Mouse (Mus musculus): ENCODE results near the gene Pde4b. TPM values are rescaled to one million over a fixed set of nuclear protein-coding genes. Genes with fewer than 3 reads are reported as not detected.

Pde4b gene
- total RNA-seq, 2 experiments from 2014 or later, result 101 to 102 TPM

- intact Hi-C loops (cut with DNase I), result loop anchor here (5.0 kb wide), 2 partner anchors 42 to 62 kb away; no protein-coding TSS in a partner anchor
- no peak for DNase-seq (ENCODE audit: low spot score in 2 of 2)
These were observed 486.9 kb downstream of the Pde4b start for GRCm38 (mm10) chr4:102574226-102574625.

DNA sequence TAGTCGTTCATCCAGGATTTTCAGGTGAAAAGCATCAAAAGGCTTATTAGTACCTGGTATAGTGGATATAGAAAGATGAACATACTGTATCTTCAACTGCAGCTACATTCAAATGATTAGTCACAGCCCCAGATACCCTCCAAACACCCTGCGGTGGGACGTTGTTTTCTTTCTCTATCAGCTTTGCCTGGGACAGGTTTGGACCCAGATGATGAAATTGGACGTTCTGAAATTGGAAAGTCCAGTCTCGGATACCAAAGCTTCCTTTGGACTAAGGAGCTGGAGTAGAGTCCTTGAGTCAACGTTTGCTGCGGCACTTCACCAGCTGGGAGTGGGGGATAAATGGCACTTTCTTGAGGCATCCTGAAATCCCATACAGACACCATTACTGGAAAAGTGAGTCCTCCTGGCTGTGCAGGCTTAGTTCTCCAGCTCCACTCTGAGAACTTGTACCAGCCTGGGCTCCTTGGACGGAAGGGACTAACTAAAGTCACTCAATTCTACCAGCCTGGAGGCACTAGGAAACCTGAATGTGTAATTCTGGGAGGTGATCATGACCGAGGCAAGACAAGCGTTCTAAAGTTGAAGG, 487.4 kb downstream of the Pde4b start:
- no peak for DNase-seq (ENCODE audit: low spot score in 2 of 2)
- intact Hi-C loops (cut with DNase I), result loop anchor here (5.0 kb wide), 2 partner anchors 42 to 62 kb away; no protein-coding TSS in a partner anchor

DNA sequence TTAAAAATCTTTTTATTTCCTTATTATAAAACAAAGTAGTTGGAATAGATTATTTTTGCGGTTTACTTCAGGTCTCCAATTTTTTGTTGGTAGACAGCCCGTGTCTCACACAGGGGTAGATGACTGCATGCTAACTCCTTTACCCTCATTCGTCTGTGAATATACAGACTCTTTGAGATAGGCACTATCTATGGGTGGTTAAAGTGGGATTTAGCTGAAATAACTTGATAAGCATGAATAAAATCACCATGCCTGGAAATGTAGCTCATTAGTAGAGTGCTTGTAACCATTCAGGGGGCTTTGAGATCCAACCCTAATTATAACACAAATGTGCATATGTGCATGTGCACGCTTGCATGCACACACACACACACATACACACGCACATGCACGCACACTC, 488.8 kb downstream of the Pde4b start:
- no peak for DNase-seq (ENCODE audit: low spot score in 2 of 2)
- intact Hi-C loops (cut with DNase I), result no loop called here

GRCm38 (mm10) chr4:102577636-102578035, 490.3 kb downstream of the Pde4b start:
- intact Hi-C loops (cut with DNase I), result no loop called here

GRCm38 (mm10) chr4:102579051-102579450, 491.7 kb downstream of the Pde4b start:
- DNase-seq (ENCODE audit: low spot score in 2 of 2), result no peak
- intact Hi-C loops (cut with DNase I), result no loop called here

More at GRCm38 (mm10) chr4:102577636-102578035, 490.3 kb downstream of the Pde4b start:
- DNase-seq (ENCODE audit: low spot score in 2 of 2), result no peak

DNA sequence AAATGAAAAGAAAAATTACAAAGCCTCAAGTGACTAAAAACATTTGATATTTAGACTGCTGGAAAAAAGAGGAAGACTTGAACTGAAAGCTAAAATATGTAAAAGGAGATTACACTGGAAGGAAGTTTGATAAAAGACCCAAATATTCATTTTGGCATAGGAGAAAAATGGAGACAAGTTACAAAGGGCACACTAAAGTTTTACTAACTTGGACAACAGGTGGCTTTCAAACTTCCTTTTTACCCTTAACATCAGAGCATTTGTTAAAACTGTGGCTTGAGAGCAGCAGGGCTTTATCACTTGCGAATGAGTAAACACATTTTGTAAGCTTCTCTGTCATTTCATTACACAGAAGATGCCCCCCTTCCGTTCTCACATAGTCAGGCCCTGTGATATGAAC, 492.4 kb downstream of the Pde4b start:
- intact Hi-C loops (cut with DNase I), result no loop called here
- no peak for DNase-seq (ENCODE audit: low spot score in 2 of 2)

DNA sequence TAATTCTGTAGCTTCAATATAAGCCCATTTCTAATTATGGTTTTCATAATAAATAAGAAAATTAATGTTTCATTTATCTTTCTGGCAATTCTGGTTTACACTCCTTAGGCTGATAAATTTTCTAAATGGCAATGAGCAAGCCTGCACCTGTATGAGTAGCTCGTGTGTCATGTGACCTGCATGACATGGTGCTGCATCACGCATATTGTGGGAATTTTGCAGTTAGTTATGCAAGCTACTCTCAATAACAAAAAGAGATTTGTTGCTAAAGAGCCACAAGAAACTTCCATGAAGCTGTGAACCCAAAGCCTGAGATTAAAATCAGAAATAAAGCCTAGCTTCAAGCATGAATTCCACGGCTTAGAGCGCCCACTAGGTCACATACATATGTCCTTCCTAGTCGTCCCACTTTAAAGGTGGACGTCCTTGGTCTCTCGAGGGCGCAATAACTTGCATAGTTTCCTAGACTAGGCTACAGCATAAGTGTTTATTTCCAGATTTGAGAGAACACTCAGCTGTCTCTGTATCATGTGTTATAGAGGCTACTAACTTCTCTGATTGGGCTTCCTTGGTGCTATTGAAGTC, 494.9 kb downstream of the Pde4b start:
- no peak for DNase-seq (ENCODE audit: low spot score in 2 of 2)
- intact Hi-C loops (cut with DNase I), result no loop called here

DNA sequence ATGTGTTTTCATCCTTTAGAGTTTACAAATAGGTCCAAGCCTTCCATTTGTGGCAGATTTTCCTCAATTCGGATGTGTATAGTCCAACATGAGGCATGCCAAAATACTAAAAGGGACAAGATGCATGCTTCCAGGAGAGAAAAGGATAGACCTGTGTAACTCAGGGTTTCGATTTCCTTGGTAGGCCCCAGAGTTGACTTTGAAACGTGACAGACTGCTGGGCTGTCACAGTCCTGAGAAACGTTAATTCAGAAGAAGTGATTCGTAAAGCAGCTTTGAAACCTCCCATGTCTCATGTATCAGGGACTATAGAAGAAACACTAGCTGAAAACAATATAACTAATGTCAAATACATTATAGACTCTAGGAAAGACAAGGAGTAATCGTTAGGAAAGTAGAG, 495.6 kb downstream of the Pde4b start:
- intact Hi-C loops (cut with DNase I), result no loop called here
- DNase-seq (ENCODE audit: low spot score in 2 of 2), result no peak

DNA sequence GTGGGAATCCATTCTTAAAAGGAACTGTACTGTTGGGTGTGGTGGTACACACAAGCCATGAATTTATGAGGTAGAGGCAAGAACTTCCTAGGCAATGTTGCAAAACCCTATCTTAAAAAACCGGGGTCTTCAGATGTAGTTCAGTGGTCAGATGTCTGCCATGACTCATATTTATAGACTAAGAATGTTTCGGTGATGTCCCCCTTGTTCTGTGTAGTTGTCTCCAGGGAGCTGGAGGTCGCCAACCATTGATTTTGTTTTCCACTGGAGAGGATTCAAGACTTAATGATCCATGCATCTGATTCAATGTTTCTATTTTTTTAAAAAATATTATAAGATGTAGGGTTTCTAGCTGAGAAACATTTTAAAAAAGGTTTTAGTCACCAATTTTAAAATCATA, 496.1 kb downstream of the Pde4b start:
- intact Hi-C loops (cut with DNase I), result no loop called here
- DNase-seq (ENCODE audit: low spot score in 2 of 2), result no peak

DNA sequence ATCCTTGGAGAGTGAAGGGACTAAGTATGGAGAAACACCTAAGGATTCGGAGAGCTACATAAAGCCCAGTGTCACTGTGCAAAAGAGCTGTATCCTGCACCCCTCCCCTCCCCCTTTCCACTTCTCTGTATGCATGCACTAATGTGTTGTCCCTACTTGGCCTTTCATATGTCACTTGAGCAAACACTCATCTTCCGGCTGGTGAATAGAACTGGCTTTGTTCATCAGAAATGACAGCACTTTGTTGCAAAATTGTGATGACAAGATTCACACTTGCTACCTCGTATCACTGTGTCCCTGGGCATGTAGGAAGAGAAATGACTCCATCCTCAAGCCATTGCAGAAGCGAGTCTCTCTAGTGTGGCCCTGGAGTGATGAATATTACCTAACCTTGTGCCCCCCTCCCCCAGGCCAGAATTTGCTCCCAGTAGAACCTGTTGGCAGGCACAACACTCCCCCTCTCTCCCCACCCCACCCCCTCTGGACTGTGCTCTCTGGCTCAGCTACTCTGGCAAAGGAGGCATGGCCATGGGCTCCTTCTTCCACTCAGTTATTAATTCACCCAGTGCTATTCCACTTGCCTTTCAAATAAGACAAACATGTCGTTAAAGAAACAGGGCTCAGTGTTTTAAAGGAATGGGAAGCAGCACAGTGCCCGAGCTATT, 497.4 kb downstream of the Pde4b start:
- intact Hi-C loops (cut with DNase I), result no loop called here
- no peak for DNase-seq (ENCODE audit: low spot score in 2 of 2)

DNA sequence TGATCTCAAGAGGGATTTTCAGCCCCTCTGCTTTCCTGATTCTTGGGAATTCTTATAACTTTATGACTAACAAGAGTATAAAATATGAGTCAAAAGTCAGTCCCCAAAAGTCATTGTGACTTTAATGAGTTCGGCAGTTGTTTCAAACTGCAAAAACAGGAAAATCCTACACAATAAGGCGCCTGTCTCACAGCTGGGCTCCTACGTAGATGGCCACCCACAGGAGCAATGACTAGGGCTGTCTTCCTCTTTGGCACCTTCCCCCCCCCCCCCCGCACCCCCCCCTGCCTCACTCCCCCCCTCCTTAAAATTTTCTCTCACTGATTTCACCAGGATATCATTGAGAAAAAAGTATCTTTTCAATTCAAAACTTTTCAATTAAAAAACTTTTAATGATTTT, 498.2 kb downstream of the Pde4b start:
- intact Hi-C loops (cut with DNase I), result no loop called here
- no peak for DNase-seq (ENCODE audit: low spot score in 2 of 2)

GRCm38 (mm10) chr4:102586787-102587186, 499.4 kb downstream of the Pde4b start:
- DNase-seq (ENCODE audit: low spot score in 2 of 2), result no peak
- intact Hi-C loops (cut with DNase I), result no loop called here

GRCm38 (mm10) chr4:102588668-102589455, 501.5 kb downstream of the Pde4b start:
- peak; percentile 68 to 78 for DNase-seq (ENCODE audit: low spot score in 2 of 2)
- intact Hi-C loops (cut with DNase I), result loop anchor here (1.0 kb wide), 1 partner anchor 78 kb away; no protein-coding TSS in a partner anchor

DNA sequence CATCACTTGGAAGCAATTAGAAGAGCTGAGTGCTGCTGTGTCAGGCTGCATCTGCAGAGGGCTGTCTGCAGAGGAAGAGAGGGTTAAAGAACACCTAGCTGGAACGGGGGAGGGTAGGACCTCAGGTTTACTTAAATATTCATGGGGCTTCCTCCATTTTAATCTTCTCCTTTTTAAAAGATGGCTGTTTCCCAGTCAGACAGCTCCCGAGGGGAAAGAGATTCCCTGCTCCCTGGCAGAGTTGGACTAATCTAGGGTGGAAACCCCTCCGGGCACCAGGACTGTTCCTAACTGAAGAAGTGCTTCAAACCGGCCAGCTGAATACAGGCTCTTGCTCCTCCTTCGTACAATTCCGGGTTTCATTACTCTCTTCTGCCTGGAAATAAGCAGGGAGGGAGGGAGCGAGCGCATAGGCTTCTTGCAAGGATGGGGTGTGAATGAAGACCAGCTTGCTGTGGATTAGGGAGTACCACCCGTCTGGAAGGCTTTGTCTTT, 502.2 kb downstream of the Pde4b start:
- DNase-seq (ENCODE audit: low spot score in 2 of 2), result peak; percentile 60 to 76
- intact Hi-C loops (cut with DNase I), result loop anchor here (1.0 kb wide), 1 partner anchor 78 kb away; no protein-coding TSS in a partner anchor

- intact Hi-C loops (cut with DNase I), result no loop called here
- peak; percentile 55 to 58 for DNase-seq (ENCODE audit: low spot score in 2 of 2)
These were observed 504.5 kb downstream of the Pde4b start for GRCm38 (mm10) chr4:102591798-102592197.

DNA sequence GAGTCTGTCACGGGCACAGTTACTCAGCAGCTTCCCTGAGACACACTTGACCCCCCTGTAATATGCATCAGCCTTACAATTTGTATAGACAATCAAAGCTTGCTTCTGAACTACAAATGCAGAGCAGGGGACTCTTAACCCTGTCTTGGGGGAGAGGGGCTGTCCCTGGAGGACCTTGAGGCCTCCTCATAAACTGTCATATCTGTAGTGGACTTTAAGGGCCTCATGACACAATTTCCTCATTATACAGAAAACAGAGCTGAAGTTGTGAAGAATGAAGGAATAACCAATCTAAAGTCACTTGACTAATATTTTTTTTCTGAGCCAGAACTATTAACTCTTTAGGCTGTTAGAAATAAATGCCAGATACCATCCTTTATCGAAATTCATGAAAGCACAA, 505.2 kb downstream of the Pde4b start:
- DNase-seq (ENCODE audit: low spot score in 2 of 2), result no peak
- intact Hi-C loops (cut with DNase I), result no loop called here

GRCm38 (mm10) chr4:102593631-102594030, 506.3 kb downstream of the Pde4b start:
- intact Hi-C loops (cut with DNase I), result no loop called here

DNA sequence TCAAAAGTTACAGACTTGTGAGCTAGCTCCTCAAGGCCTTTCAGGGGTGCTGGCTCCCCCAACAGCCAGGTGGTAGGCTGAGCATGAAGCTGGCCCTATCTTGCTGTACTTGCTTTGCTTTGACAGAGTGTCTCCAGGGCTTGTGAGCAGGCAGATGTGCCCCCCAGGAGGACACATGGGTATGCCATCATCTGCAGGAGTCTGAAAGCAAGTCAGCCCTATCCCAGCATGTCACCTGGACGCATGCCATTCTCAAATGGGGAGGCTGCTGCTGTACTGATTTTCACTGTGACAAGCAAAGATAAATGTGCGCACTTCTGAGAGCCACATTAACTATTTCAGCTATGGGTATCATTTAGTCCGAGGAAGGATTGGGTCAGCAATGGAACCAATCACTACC, 507.2 kb downstream of the Pde4b start:
- no peak for DNase-seq (ENCODE audit: low spot score in 2 of 2)
- intact Hi-C loops (cut with DNase I), result no loop called here

More at GRCm38 (mm10) chr4:102593631-102594030, 506.3 kb downstream of the Pde4b start:
- DNase-seq (ENCODE audit: low spot score in 2 of 2), result no peak

DNA sequence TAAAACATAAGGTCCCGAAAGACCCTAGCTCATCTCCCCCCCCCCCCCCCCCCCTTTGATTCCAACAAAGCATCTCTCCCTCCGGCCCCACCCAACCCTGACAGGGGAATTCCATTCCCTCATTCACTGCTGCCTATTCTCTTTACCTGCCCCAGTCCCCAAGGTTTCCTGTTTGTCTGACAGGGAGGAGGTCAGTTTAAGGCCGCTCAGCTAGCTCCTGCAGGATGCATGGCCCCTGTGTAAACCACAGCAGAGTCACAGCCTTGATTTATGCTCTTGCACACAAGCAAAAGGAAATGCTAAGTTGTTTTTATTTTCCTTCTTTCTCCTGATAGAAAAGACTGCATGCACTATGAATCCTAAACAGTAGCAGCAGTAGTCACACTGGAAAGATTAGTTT, 516.6 kb downstream of the Pde4b start:
- no peak for DNase-seq (ENCODE audit: low spot score in 2 of 2)
- intact Hi-C loops (cut with DNase I), result no loop called here

- no peak for DNase-seq (ENCODE audit: low spot score in 2 of 2)
- intact Hi-C loops (cut with DNase I), result no loop called here
These were observed 517.9 kb downstream of the Pde4b start for GRCm38 (mm10) chr4:102605231-102605630.

Data from left cerebral cortex, postnatal 14 days (tissue).